Mouse (Mus musculus) forebrain, embryonic 13.5 days (tissue): ENCODE measurements around the gene Hist1h2bj. TPM values are rescaled to one million over a fixed set of nuclear protein-coding genes. Genes with fewer than 3 reads are reported as not detected.

Source experiments
- microRNA-seq: library from miRNA; unstranded; fragments of <30 nt; microRNA quantifications from one replicate; pipeline ENCODE4, GENCODE M21; 2016
- polyA plus RNA-seq: library from polyadenylated mRNA; unstranded; fragments of >200 nt; fragmentation: Nextera tagmentation; extraction: Ambion mirVana; gene quantifications from 2 replicates; pipeline ENCODE4 v1.2.1, GENCODE M21; 2015

The Hist1h2bj gene
- polyA plus RNA-seq, 1 experiment from 2014 or later, result 13.3 TPM

Small RNA genes lying within 50 kb of the gene (microRNA-seq; reads per million reads assigned to microRNA genes)
- gene Gm26300 (not detected), gene Gm44390 (not detected), gene Gm44486 (not detected)

Other genes with a start within 250 kb of the Hist1h2bj start
- gene Hist1h2bq, start 233.0 kb upstream of the Hist1h2bj start, polyA plus RNA-seq, result 24.9 and 25.3 TPM in 2 replicates
- 1.9 TPM in 1 of 2 replicates, not detected in the other for gene Hist1h2ao, start 232.7 kb upstream of the Hist1h2bj start, polyA plus RNA-seq
- not detected in 2 replicates for gene Hist1h4m, start 231.5 kb upstream of the Hist1h2bj start, polyA plus RNA-seq
- gene Hist1h4n, start 211.0 kb upstream of the Hist1h2bj start, polyA plus RNA-seq, result 12.8 and 20.2 TPM in 2 replicates
- 4,205 and 5,125 TPM in 2 replicates for gene Hist1h2ap, start 209.7 kb upstream of the Hist1h2bj start, polyA plus RNA-seq
- 24.7 and 27.2 TPM in 2 replicates for gene Hist1h2br, start 209.5 kb upstream of the Hist1h2bj start, polyA plus RNA-seq
- gene Zfp184, start 98.1 kb upstream of the Hist1h2bj start, polyA plus RNA-seq, result 25.4 and 29.2 TPM in 2 replicates
- gene Pom121l2, start 62.0 kb upstream of the Hist1h2bj start, polyA plus RNA-seq, result 0.09 TPM in 1 of 2 replicates, not detected in the other
- gene Prss16, start 33.5 kb upstream of the Hist1h2bj start, polyA plus RNA-seq, result not detected in 2 replicates
- gene Hist1h2ah, start 7.6 kb upstream of the Hist1h2bj start, polyA plus RNA-seq, result 2.8 and 10.7 TPM in 2 replicates
- gene Hist1h2bk, start 7.3 kb upstream of the Hist1h2bj start, polyA plus RNA-seq, result 7.5 and 10.3 TPM in 2 replicates
- gene Hist1h4i, start 1.9 kb upstream of the Hist1h2bj start, polyA plus RNA-seq, result 42.8 and 45.2 TPM in 2 replicates
- 60.3 and 62.0 TPM in 2 replicates for gene Hist1h2ag, start 270 bp upstream of the Hist1h2bj start, polyA plus RNA-seq
- gene Vmn1r188, start 41.2 kb downstream of the Hist1h2bj start, polyA plus RNA-seq, result not detected in 2 replicates
- gene Vmn1r189, start 62.6 kb downstream of the Hist1h2bj start, polyA plus RNA-seq, result not detected in 2 replicates
- gene Vmn1r191, start 140.8 kb downstream of the Hist1h2bj start, polyA plus RNA-seq, result not detected in 2 replicates
- not detected in 2 replicates for gene Vmn1r192, start 147.9 kb downstream of the Hist1h2bj start, polyA plus RNA-seq
- not detected in 2 replicates for gene Vmn1r193, start 179.9 kb downstream of the Hist1h2bj start, polyA plus RNA-seq
- gene Vmn1r194, start 201.0 kb downstream of the Hist1h2bj start, polyA plus RNA-seq, result not detected in 2 replicates
- gene Vmn1r195, start 227.3 kb downstream of the Hist1h2bj start, polyA plus RNA-seq, result not detected in 2 replicates
- gene Vmn1r196, start 246.7 kb downstream of the Hist1h2bj start, polyA plus RNA-seq, result not detected in 2 replicates